Mouse (Mus musculus): ENCODE measurements around the gene Angptl7. TPM values are rescaled to one million over a fixed set of nuclear protein-coding genes. Genes with fewer than 3 reads are reported as not detected.

Angptl7 gene
- 0.45 and 0.58 TPM in 2 replicates for polyA plus RNA-seq (2015; fragmentation: Nextera tagmentation; extraction: Ambion mirVana)

- Histone ChIP-seq H3K4me3 (replicated peaks) (no peak within 1 kb of the TSS), H3K9ac (no peak within 1 kb of the TSS), H3K9me3 (replicated peaks) (no peaks in the 10 kb centered on the region), H3K27me3 (no peaks in the 10 kb centered on the region), H3K4me2 (no peak within 1 kb of the TSS), H3K4me1 (replicated peaks) (no peaks in the 10 kb centered on the region), H3K27ac (replicated peaks) (no peak within 1 kb of the TSS), H3K36me3 (replicated peaks) (peaks cover 60% of the 10 kb centered on the region)
- WGBS (ENCODE audit: insufficient replicate concordance) = 54% methylated on average over 4 of the region's 4 CpGs
- no peak for ATAC-seq (ENCODE audit: insufficient read depth)
Observed at GRCm38 (mm10) chr4:148500410-148500867, at the start of gene Angptl7. Angptl7 (minus strand) TSS chr4:148500460.

GRCm38 (mm10) chr4:148549106-148549505 lies 48.8 kb upstream of the Angptl7 start:
- no peak for ATAC-seq (ENCODE audit: insufficient read depth)
- H3K4me2 ChIP-seq = no peak overlapping the region
- WGBS (ENCODE audit: insufficient replicate concordance) = 74% methylated on average over 4 of the region's 4 CpGs
- no peaks in the 10 kb centered on the region for H3K9me3 ChIP-seq (replicated peaks)
- no peaks in the 10 kb centered on the region for H3K27me3 ChIP-seq
- H3K27ac ChIP-seq (replicated peaks) = no peak overlapping the region
- H3K4me1 ChIP-seq (replicated peaks) = no peaks in the 10 kb centered on the region
- no peak overlapping the region for H3K4me3 ChIP-seq (replicated peaks)
- peaks cover 91% of the 10 kb centered on the region for H3K36me3 ChIP-seq (replicated peaks)
- no peak overlapping the region for H3K9ac ChIP-seq

GRCm38 (mm10) chr4:148535876-148536275 lies 35.6 kb upstream of the Angptl7 start:
- Histone ChIP-seq H3K27me3 (no peaks in the 10 kb centered on the region), H3K4me1 (replicated peaks) (no peaks in the 10 kb centered on the region), H3K27ac (replicated peaks) (no peak overlapping the region), H3K4me3 (replicated peaks) (no peak overlapping the region), H3K4me2 (no peak overlapping the region), H3K9ac (no peak overlapping the region), H3K9me3 (replicated peaks) (no peaks in the 10 kb centered on the region), H3K36me3 (replicated peaks) (peaks cover 97% of the 10 kb centered on the region)
- WGBS (ENCODE audit: insufficient replicate concordance) = 75% methylated on average over 3 of the region's 3 CpGs
- ATAC-seq (ENCODE audit: insufficient read depth) = no peak

- H3K9ac ChIP-seq = no peak overlapping the region
- H3K27ac ChIP-seq (replicated peaks) = no peak overlapping the region
- no peaks in the 10 kb centered on the region for H3K27me3 ChIP-seq
- WGBS (ENCODE audit: insufficient replicate concordance) = 75% methylated on average over 12 of the region's 12 CpGs
- no peaks in the 10 kb centered on the region for H3K4me1 ChIP-seq (replicated peaks)
- H3K36me3 ChIP-seq (replicated peaks) = peaks cover 91% of the 10 kb centered on the region
- no peaks in the 10 kb centered on the region for H3K9me3 ChIP-seq (replicated peaks)
- no peak overlapping the region for H3K4me2 ChIP-seq
- no peak for ATAC-seq (ENCODE audit: insufficient read depth)
- H3K4me3 ChIP-seq (replicated peaks) = no peak overlapping the region
Observed at GRCm38 (mm10) chr4:148533613-148534328, 33.5 kb upstream of the Angptl7 start.

- H3K4me2 ChIP-seq = no peak overlapping the region
- H3K27me3 ChIP-seq = no peaks in the 10 kb centered on the region
- no peaks in the 10 kb centered on the region for H3K4me1 ChIP-seq (replicated peaks)
- no peak overlapping the region for H3K9ac ChIP-seq
- no peak for ATAC-seq (ENCODE audit: insufficient read depth)
- H3K36me3 ChIP-seq (replicated peaks) = peaks cover 86% of the 10 kb centered on the region
- no peak overlapping the region for H3K4me3 ChIP-seq (replicated peaks)
- H3K9me3 ChIP-seq (replicated peaks) = no peaks in the 10 kb centered on the region
- WGBS (ENCODE audit: insufficient replicate concordance) = 75% methylated on average over 3 of the region's 3 CpGs
- H3K27ac ChIP-seq (replicated peaks) = no peak overlapping the region
Observed at GRCm38 (mm10) chr4:148532516-148532915, 32.3 kb upstream of the Angptl7 start.

GRCm38 (mm10) chr4:148531341-148531740 lies 31.1 kb upstream of the Angptl7 start:
- H3K36me3 ChIP-seq (replicated peaks) = peaks cover 86% of the 10 kb centered on the region
- WGBS (ENCODE audit: insufficient replicate concordance) = 64% methylated on average over 4 of the region's 4 CpGs
- no peaks in the 10 kb centered on the region for H3K27me3 ChIP-seq
- no peak overlapping the region for H3K9ac ChIP-seq
- H3K27ac ChIP-seq (replicated peaks) = no peak overlapping the region
- H3K4me3 ChIP-seq (replicated peaks) = no peak overlapping the region
- H3K4me1 ChIP-seq (replicated peaks) = no peaks in the 10 kb centered on the region
- no peak for ATAC-seq (ENCODE audit: insufficient read depth)
- no peak overlapping the region for H3K4me2 ChIP-seq
- H3K9me3 ChIP-seq (replicated peaks) = no peaks in the 10 kb centered on the region

GRCm38 (mm10) chr4:148530778-148531177 lies 30.5 kb upstream of the Angptl7 start:
- Histone ChIP-seq H3K9ac (no peak overlapping the region), H3K4me1 (replicated peaks) (no peaks in the 10 kb centered on the region), H3K36me3 (replicated peaks) (peaks cover 86% of the 10 kb centered on the region), H3K27me3 (no peaks in the 10 kb centered on the region), H3K4me3 (replicated peaks) (no peak overlapping the region), H3K27ac (replicated peaks) (no peak overlapping the region), H3K9me3 (replicated peaks) (no peaks in the 10 kb centered on the region), H3K4me2 (no peak overlapping the region)
- no peak for ATAC-seq (ENCODE audit: insufficient read depth)
- 75% methylated on average over 6 of the region's 6 CpGs for WGBS (ENCODE audit: insufficient replicate concordance)

- H3K27ac ChIP-seq (replicated peaks) = no peak overlapping the region
- no peaks in the 10 kb centered on the region for H3K4me1 ChIP-seq (replicated peaks)
- H3K27me3 ChIP-seq = no peaks in the 10 kb centered on the region
- H3K9me3 ChIP-seq (replicated peaks) = no peaks in the 10 kb centered on the region
- 85% methylated on average over 5 of the region's 5 CpGs for WGBS (ENCODE audit: insufficient replicate concordance)
- ATAC-seq (ENCODE audit: insufficient read depth) = no peak
- peaks cover 88% of the 10 kb centered on the region for H3K36me3 ChIP-seq (replicated peaks)
- H3K4me3 ChIP-seq (replicated peaks) = no peak overlapping the region
- no peak overlapping the region for H3K4me2 ChIP-seq
- H3K9ac ChIP-seq = no peak overlapping the region
Observed at GRCm38 (mm10) chr4:148530351-148530750, 30.1 kb upstream of the Angptl7 start.

GRCm38 (mm10) chr4:148527158-148527910 lies 27.1 kb upstream of the Angptl7 start:
- peaks cover 77% of the 10 kb centered on the region for H3K36me3 ChIP-seq (replicated peaks)
- ATAC-seq (ENCODE audit: insufficient read depth) = no peak

GRCm38 (mm10) chr4:148523538-148523937 lies 23.3 kb upstream of the Angptl7 start:
- H3K36me3 ChIP-seq (replicated peaks) = peaks cover 68% of the 10 kb centered on the region
- no peaks in the 10 kb centered on the region for H3K27me3 ChIP-seq
- 69% methylated on average over 7 of the region's 7 CpGs for WGBS (ENCODE audit: insufficient replicate concordance)
- H3K9me3 ChIP-seq (replicated peaks) = no peaks in the 10 kb centered on the region
- no peak overlapping the region for H3K4me3 ChIP-seq (replicated peaks)
- no peak overlapping the region for H3K27ac ChIP-seq (replicated peaks)
- no peak overlapping the region for H3K4me2 ChIP-seq
- no peak overlapping the region for H3K9ac ChIP-seq
- no peak for ATAC-seq (ENCODE audit: insufficient read depth)
- H3K4me1 ChIP-seq (replicated peaks) = no peaks in the 10 kb centered on the region

More at GRCm38 (mm10) chr4:148527158-148527910, 27.1 kb upstream of the Angptl7 start:
- H3K4me3 ChIP-seq (replicated peaks) = no peak overlapping the region
- no peaks in the 10 kb centered on the region for H3K9me3 ChIP-seq (replicated peaks)
- no peaks in the 10 kb centered on the region for H3K4me1 ChIP-seq (replicated peaks)
- no peak overlapping the region for H3K27ac ChIP-seq (replicated peaks)
- WGBS (ENCODE audit: insufficient replicate concordance) = 77% methylated on average over 10 of the region's 10 CpGs
- no peak overlapping the region for H3K4me2 ChIP-seq
- H3K9ac ChIP-seq = no peak overlapping the region
- no peaks in the 10 kb centered on the region for H3K27me3 ChIP-seq

GRCm38 (mm10) chr4:148518235-148518795 lies 18.1 kb upstream of the Angptl7 start:
- no peak overlapping the region for H3K27ac ChIP-seq (replicated peaks)
- H3K4me2 ChIP-seq = no peak overlapping the region
- H3K4me3 ChIP-seq (replicated peaks) = no peak overlapping the region
- H3K36me3 ChIP-seq (replicated peaks) = peaks cover 67% of the 10 kb centered on the region
- no peaks in the 10 kb centered on the region for H3K4me1 ChIP-seq (replicated peaks)
- WGBS (ENCODE audit: insufficient replicate concordance) = 73% methylated on average over 5 of the region's 5 CpGs
- ATAC-seq (ENCODE audit: insufficient read depth) = no peak
- no peaks in the 10 kb centered on the region for H3K27me3 ChIP-seq
- H3K9me3 ChIP-seq (replicated peaks) = no peaks in the 10 kb centered on the region
- no peak overlapping the region for H3K9ac ChIP-seq
